Mouse (Mus musculus) embryo, embryonic 11 days (tissue): ENCODE measurements at regions not wholly inside any gene's neighbourhood (a gene's known extent, or its start where the extent isn't known, plus 50 kb on each side); places are given as distances from the start of the nearest gene placed in this dataset.

ENCODE experiments used
- DNase-seq: peaks from one replicate; pipeline ENCODE4 v3.0.0-alpha.2; 2015

GRCm38 (mm10) chr3:36743399-36743798 is 53.4 kb upstream of the Trpc3 start:
- no peak for DNase-seq

- no peak for DNase-seq
Observed at GRCm38 (mm10) chr3:36754358-36754950, 64.5 kb upstream of the Trpc3 start.

- DNase-seq, result no peak
Observed at GRCm38 (mm10) chr3:36762065-36762653, 72.2 kb upstream of the Trpc3 start.

- DNase-seq, result no peak
Observed at GRCm38 (mm10) chr3:36762847-36763246, 72.9 kb upstream of the Trpc3 start.

GRCm38 (mm10) chr3:36764741-36765140 is 74.8 kb upstream of the Trpc3 start:
- no peak for DNase-seq

- peak; percentile 25 for DNase-seq
Observed at GRCm38 (mm10) chr3:36770096-36770495, 80.1 kb upstream of the Trpc3 start.

GRCm38 (mm10) chr3:36771011-36771410 is 81.0 kb upstream of the Trpc3 start:
- peak; percentile 11 for DNase-seq

GRCm38 (mm10) chr3:36774023-36774422 is 84.1 kb upstream of the Trpc3 start:
- DNase-seq, result no peak

GRCm38 (mm10) chr3:36778448-36778847 is 84.5 kb upstream of the 4932438A13Rik start:
- no peak for DNase-seq

GRCm38 (mm10) chr3:36786581-36786980 is 76.3 kb upstream of the 4932438A13Rik start:
- no peak for DNase-seq

- no peak for DNase-seq
Observed at GRCm38 (mm10) chr3:36790245-36790644, 72.7 kb upstream of the 4932438A13Rik start.

GRCm38 (mm10) chr3:36797025-36797424 is 65.9 kb upstream of the 4932438A13Rik start:
- no peak for DNase-seq

- no peak for DNase-seq
Observed at GRCm38 (mm10) chr3:36798160-36798823, 64.6 kb upstream of the 4932438A13Rik start.

- DNase-seq, result no peak
Observed at GRCm38 (mm10) chr3:36810528-36810927, 52.4 kb upstream of the 4932438A13Rik start.
